In genomic region chr3:152165351-152166098, GRCm38 (mm10) we compare ENCODE assay signal across 8 mouse cellular contexts. TPM values are rescaled to one million over a fixed set of nuclear protein-coding genes. Genes with fewer than 3 reads are reported as not detected.
DNase-seq lines count a peak whose midpoint lies in the region; ATAC-seq lines count a peak whose summit lies in the region.

No protein-coding gene starts in this region.

- WGBS in liver, embryonic 15.5 days (ENCODE audit: insufficient replicate concordance): 2% methylated on average over 53 of the region's 53 CpGs
- under 1% methylated on average over 53 of the region's 53 CpGs for WGBS in neural tube, embryonic 11.5 days

- ATAC-seq in frontal cortex, adult (ENCODE audit: low TSS enrichment): peak; percentile 72
- ATAC-seq in liver, embryonic 15.5 days (ENCODE audit: insufficient read depth): peak; percentile 56
- peak; percentile 56 for ATAC-seq in neural tube, embryonic 11.5 days (ENCODE audit: insufficient read depth, low FRiP score, low TSS enrichment)

- peaks cover 23% of the 10 kb centered on the region for H3K4me1 ChIP-seq in liver, embryonic 15.5 days (replicated peaks)
- H3K4me1 ChIP-seq in neural tube, embryonic 11.5 days (ENCODE audit: control insufficient read depth, insufficient read depth, low read length): peaks cover 11% of the 10 kb centered on the region; the same call in 1 of the 2 replicates

- H3K4me3 ChIP-seq in liver, embryonic 15.5 days (replicated peaks): peak overlapping the region; percentile 57
- peak overlapping the region; percentile 52 for H3K4me3 ChIP-seq in neural tube, embryonic 11.5 days (ENCODE audit: low read depth, low read length)

- peak overlapping the region; percentile 59 for H3K4me2 ChIP-seq in liver, embryonic 15.5 days
- peak overlapping the region; percentile 97 for H3K4me2 ChIP-seq in neural tube, embryonic 11.5 days (ENCODE audit: low read depth)

- H3K9me3 ChIP-seq in liver, embryonic 15.5 days (replicated peaks): no peaks in the 10 kb centered on the region
- no peaks in the 10 kb centered on the region for H3K9me3 ChIP-seq in neural tube, embryonic 11.5 days (ENCODE audit: control insufficient read depth, low read length)

- H3K9ac ChIP-seq in liver, embryonic 15.5 days: peak overlapping the region; percentile 37
- peak overlapping the region; percentile 60 for H3K9ac ChIP-seq in neural tube, embryonic 11.5 days (ENCODE audit: low read length)

- H3K36me3 ChIP-seq in liver, embryonic 15.5 days (replicated peaks): no peaks in the 10 kb centered on the region
- no peaks in the 10 kb centered on the region for H3K36me3 ChIP-seq in neural tube, embryonic 11.5 days (ENCODE audit: control insufficient read depth, insufficient read depth, low read length)

- peaks cover 67% of the 10 kb centered on the region for H3K27me3 ChIP-seq in liver, embryonic 15.5 days
- peaks cover 14% of the 10 kb centered on the region for H3K27me3 ChIP-seq in neural tube, embryonic 11.5 days (ENCODE audit: control insufficient read depth, insufficient read depth, low read length)

- peak overlapping the region; percentile 51 for H3K27ac ChIP-seq in liver, embryonic 15.5 days (replicated peaks)
- H3K27ac ChIP-seq in neural tube, embryonic 11.5 days (ENCODE audit: low read depth, low read length): no peak overlapping the region

- no peak for DNase-seq in frontal cortex, postnatal 25 days (ENCODE audit: low spot score in 2 of 2)
- peak; percentile 51 to 63 for DNase-seq in cerebellum, postnatal 36 days
- DNase-seq in heart, adult 8-10 months (ENCODE audit: low spot score): peak; percentile 72
- peak; percentile 83 for DNase-seq in kidney, adult 18-20 months
- peak; percentile 55 for DNase-seq in neural tube, embryonic 11.5 days (ENCODE audit: low spot score)
- no peak for DNase-seq in adipocyte (ENCODE audit: low spot score)

RNA-seq across cellular contexts. Expression of gene Gipc2, which starts 0.5 kb away (rescaled TPM):
- 1 to 10 TPM; 3.0 to 4.8 (median 3.4) TPM for total RNA-seq in heart, adult 8-10 months (2022)
- 19.3 and 20.0 TPM in 2 replicates for polyA plus RNA-seq in liver, embryonic 15.5 days (2015; fragmentation: Nextera tagmentation; extraction: Ambion mirVana)
- 1.1 and 1.6 TPM in 2 replicates for polyA plus RNA-seq in neural tube, embryonic 11.5 days (2014; fragmentation: Nextera tagmentation; extraction: Ambion mirVana)

RNA-seq across cellular contexts. Expression of gene Dnajb4, which starts 44.6 kb away (rescaled TPM):
- 100 to 1,000 TPM in 2 of 4 experiments, 10 to 100 TPM in 2; 88.0 to 125 (median 101) TPM for total RNA-seq in heart, adult 8-10 months (2022)
- polyA plus RNA-seq in liver, embryonic 15.5 days (2015; fragmentation: Nextera tagmentation; extraction: Ambion mirVana): 35.3 and 36.8 TPM in 2 replicates
- 26.5 and 27.0 TPM in 2 replicates for polyA plus RNA-seq in neural tube, embryonic 11.5 days (2014; fragmentation: Nextera tagmentation; extraction: Ambion mirVana)

RNA-seq across cellular contexts. Expression of gene Fubp1, which starts 44.7 kb away (rescaled TPM):
- total RNA-seq in heart, adult 8-10 months (2022): 10 to 100 TPM; 44.3 to 55.0 (median 52.5) TPM
- polyA plus RNA-seq in liver, embryonic 15.5 days (2015; fragmentation: Nextera tagmentation; extraction: Ambion mirVana): 55.1 and 57.1 TPM in 2 replicates
- 399 and 403 TPM in 2 replicates for polyA plus RNA-seq in neural tube, embryonic 11.5 days (2014; fragmentation: Nextera tagmentation; extraction: Ambion mirVana)

Comparison
In these comparisons a context has a peak if more than half of its experiments do, and no peak if none do; other contexts are left out.
1. DNase-seq: peak in cerebellum, postnatal 36 days (2 of 2), heart, adult 8-10 months (single experiment), kidney, adult 18-20 months (single experiment) and neural tube, embryonic 11.5 days (single experiment); none in frontal cortex, postnatal 25 days (0 of 2) and adipocyte (single experiment).
2. Peak in every context shown above with its lines, with median percentiles within 50 percentile points of each other: ATAC-seq.